Mouse (Mus musculus) midbrain, postnatal 0 days (tissue): ENCODE results near the gene Phldb2. TPM values are rescaled to one million over a fixed set of nuclear protein-coding genes. Genes with fewer than 3 reads are reported as not detected.

Source experiments
- ATAC-seq: fragments of 200-750 bp; cut with Nextera tagmentation; 2 replicates; pipeline ENCODE4 v1.8.0; 2017; ENCODE audit warnings: moderate number of reproducible peaks, mild to moderate bottlenecking, moderate TSS enrichment, moderate library complexity; ENCODE audit not compliant: low FRiP score
- DNase-seq: peaks from one replicate; pipeline ENCODE4 v3.0.0-alpha.2; 2015; ENCODE audit warnings: low spot score
- H3K27ac ChIP-seq: fragments of 300-500 bp; sonication (generic); 2 replicates; pipeline ENCODE4 v1.5.1; 2014; ENCODE audit warnings: low read depth, mild to moderate bottlenecking, low read length, mixed read lengths
- H3K27me3 ChIP-seq: fragments of 300-500 bp; sonication (generic); 2 replicates; pipeline ENCODE4 v1.6.1; 2014; ENCODE audit warnings: low read length, control low read depth, mixed read lengths; ENCODE audit not compliant: insufficient read depth
- H3K36me3 ChIP-seq: fragments of 300-500 bp; sonication (generic); 2 replicates; pipeline ENCODE4 v1.6.1; 2014; ENCODE audit warnings: low read length, control low read depth, mixed read lengths; ENCODE audit not compliant: insufficient read depth
- H3K4me1 ChIP-seq: fragments of 300-500 bp; sonication (generic); 2 replicates; pipeline ENCODE4 v1.6.1; 2014; ENCODE audit warnings: mild to moderate bottlenecking, control low read depth, antibody characterized with exemption, low read length, mixed read lengths; ENCODE audit not compliant: insufficient read depth
- H3K4me2 ChIP-seq: fragments of 300-500 bp; sonication (generic); 2 replicates; pipeline ENCODE4 v1.6.1; 2014; ENCODE audit warnings: low read depth, mild to moderate bottlenecking, low read length, mixed read lengths; ENCODE audit not compliant: poor library complexity, severe bottlenecking
- H3K4me3 ChIP-seq: fragments of 300-500 bp; sonication (generic); 2 replicates; pipeline ENCODE4 v1.5.1; 2014; ENCODE audit warnings: low read depth, mild to moderate bottlenecking, low read length, moderate library complexity
- H3K9ac ChIP-seq: fragments of 300-500 bp; sonication (generic); replicated peaks from 2 replicates; pipeline ENCODE4 v1.6.1; 2014; ENCODE audit warnings: mild to moderate bottlenecking, low read length, moderate library complexity, mixed read lengths; ENCODE audit not compliant: poor library complexity, severe bottlenecking
- H3K9me3 ChIP-seq: fragments of 300-500 bp; sonication (generic); 2 replicates; pipeline ENCODE4 v1.6.1; 2016; ENCODE audit warnings: low read length, control low read depth
- CTCF ChIP-seq: IDR thresholded peaks from 2 replicates; pipeline ENCODE4 v1.5.1; 2016; ENCODE audit warnings: antibody characterized with exemption, mild to moderate bottlenecking
- WGBS: fragments of 180-500 bp; shearing (Covaris S2); extraction: QIAGEN DNeasy Blood & Tissue Kit; methylation state at CpG from one replicate; pipeline ENCODE4 v1.1.7; 2014; 5-methylcytosine and 5-hydroxymethylcytosine counted together
- polyA plus RNA-seq: library from polyadenylated mRNA; unstranded; fragments of >200 nt; fragmentation: Nextera tagmentation; extraction: Ambion mirVana; gene quantifications from 2 replicates; pipeline ENCODE4 v1.2.1, GENCODE M21; 2015
- total RNA-seq: library from RNA; depleted of rRNA; stranded (reverse); fragments of >200 nt; gene quantifications from 2 replicates; pipeline ENCODE4 v1.2.3, GENCODE M21; 2014

The Phldb2 gene
- total and polyA plus RNA-seq, 2 experiments from 2014 or later = 4.2 to 4.5 TPM

GRCm38 (mm10) chr16:45736724-45737123 is 216.7 kb downstream of the Phldb2 start:
- Histone ChIP-seq H3K27me3 (no peaks in the 10 kb centered on the region), H3K9ac (no peak overlapping the region), H3K4me3 (no peak overlapping the region), H3K4me2 (no peak overlapping the region), H3K4me1 (peaks cover 3% of the 10 kb centered on the region; the same call in 1 of the 2 replicates), H3K36me3 (peaks cover 27% of the 10 kb centered on the region; the same call in 1 of the 2 replicates), H3K9me3 (no peaks in the 10 kb centered on the region), H3K27ac (no peak overlapping the region)
- ATAC-seq (no peak), DNase-seq (no peak)
- TF ChIP-seq CTCF = no peak
- 99% methylated on average over 3 of the region's 3 CpGs for WGBS

GRCm38 (mm10) chr16:45729163-45729562 is 224.2 kb downstream of the Phldb2 start:
- peaks cover 20% of the 10 kb centered on the region for H3K36me3 ChIP-seq
- 81% methylated on average over 5 of the region's 5 CpGs for whole genome bisulfite sequencing
- no peak overlapping the region for H3K4me2 ChIP-seq
- DNase-seq (no peak), ATAC-seq (no peak)
- H3K9ac ChIP-seq = no peak overlapping the region
- no peaks in the 10 kb centered on the region for H3K9me3 ChIP-seq
- no peak for TF ChIP-seq CTCF
- H3K27me3 ChIP-seq = no peaks in the 10 kb centered on the region
- no peaks in the 10 kb centered on the region for H3K4me1 ChIP-seq
- no peak overlapping the region for H3K4me3 ChIP-seq
- H3K27ac ChIP-seq = no peak overlapping the region

- Histone ChIP-seq H3K4me2 (peak overlapping the region; percentile 72), H3K27ac (peak overlapping the region; percentile 97), H3K9me3 (no peaks in the 10 kb centered on the region), H3K4me3 (peak overlapping the region; percentile 51), H3K4me1 (peaks cover 12% of the 10 kb centered on the region; the same call in 1 of the 2 replicates), H3K9ac (peak overlapping the region; percentile 79), H3K27me3 (no peaks in the 10 kb centered on the region), H3K36me3 (peaks cover 8% of the 10 kb centered on the region; the same call in 1 of the 2 replicates)
- ATAC-seq (peak; percentile 69), DNase-seq (peak; percentile 73)
- TF ChIP-seq CTCF = no peak
- WGBS = 2% methylated on average over 10 of the region's 10 CpGs
These were observed 228.7 kb downstream of the Phldb2 start for GRCm38 (mm10) chr16:45724742-45725102.

GRCm38 (mm10) chr16:45724061-45724741 is 229.2 kb downstream of the Phldb2 start, which contains the start of gene Tagln3:
Gene Tagln3, minus strand, starts transcription at chr16:45724608.
- WGBS = under 1% methylated on average over 30 of the region's 30 CpGs
- peaks cover 6% of the 10 kb centered on the region; the same call in 1 of the 2 replicates for H3K36me3 ChIP-seq
- TF ChIP-seq CTCF = no peak

GRCm38 (mm10) chr16:45723172-45723901 is 230.1 kb downstream of the Phldb2 start:
- TF ChIP-seq CTCF = no peak
- H3K27me3 ChIP-seq = no peaks in the 10 kb centered on the region
- WGBS = 20% methylated on average over 6 of the region's 6 CpGs
- peak overlapping the region; percentile 97 for H3K27ac ChIP-seq
- peak overlapping the region; percentile 51 for H3K4me3 ChIP-seq
- peak overlapping the region; percentile 72 for H3K4me2 ChIP-seq
- no peaks in the 10 kb centered on the region for H3K9me3 ChIP-seq
- H3K4me1 ChIP-seq = peaks cover 12% of the 10 kb centered on the region; the same call in 1 of the 2 replicates
- peaks cover 14% of the 10 kb centered on the region; the same call in 1 of the 2 replicates for H3K36me3 ChIP-seq
- ATAC-seq (peak; percentile 63), DNase-seq (peak; percentile 62)
- peak overlapping the region; percentile 79 for H3K9ac ChIP-seq

More at GRCm38 (mm10) chr16:45724061-45724741, 229.2 kb downstream of the Phldb2 start, which contains the start of gene Tagln3:
- H3K4me2 ChIP-seq = peak within 1 kb of the TSS; percentile 72
- H3K9me3 ChIP-seq = no peaks in the 10 kb centered on the region
- H3K4me1 ChIP-seq = peaks cover 12% of the 10 kb centered on the region; the same call in 1 of the 2 replicates
- peak within 1 kb of the TSS; percentile 79 for H3K9ac ChIP-seq
- H3K27me3 ChIP-seq = no peaks in the 10 kb centered on the region
- ATAC-seq (peak; percentile 86), DNase-seq (peak; percentile 88)
- peak within 1 kb of the TSS; percentile 97 for H3K27ac ChIP-seq
- H3K4me3 ChIP-seq = peak within 1 kb of the TSS; percentile 51
